Mouse (Mus musculus): ENCODE results near the gene Chst8.

DNA sequence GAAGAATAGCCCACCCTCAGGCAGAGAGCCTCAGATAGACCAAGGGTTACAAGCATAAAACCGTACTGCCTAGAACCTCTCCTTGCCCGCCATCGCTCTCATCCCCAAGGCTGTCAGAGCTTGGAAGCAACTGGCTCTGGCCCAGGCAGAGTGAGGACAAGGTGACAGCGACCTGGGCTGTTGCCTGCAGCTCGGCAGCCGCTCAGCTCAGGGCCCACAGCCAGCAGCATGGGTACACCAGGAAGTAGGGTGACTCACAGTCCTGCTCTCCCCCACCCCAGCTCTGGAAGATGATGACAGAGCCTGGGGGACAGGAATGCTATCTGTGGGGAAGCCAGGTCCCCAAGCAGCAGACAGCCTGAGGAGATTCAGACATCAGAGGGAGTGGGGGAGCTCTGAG, 6.2 kb downstream of the Chst8 start:
- no peak for TF ChIP-seq CTCF (IDR thresholded peaks at IDR 0.05; ENCODE audit: low read depth)
- no peak for TF ChIP-seq EP300 (IDR thresholded peaks at IDR 0.05; ENCODE audit: low read depth)

Measured in heart, postnatal 0 days (tissue).